Mouse (Mus musculus) inflammation-experienced regulatory T-cells, adult 6 months (primary cell): ENCODE measurements around the gene Metap2. TPM values are rescaled to one million over a fixed set of nuclear protein-coding genes. Genes with fewer than 3 reads are reported as not detected.
"Not testable (repeated sequence)": the region's sequence is repeated elsewhere in the genome, so short reads cannot be mapped to it uniquely, and the experiment has no call there.

Source experiments
- ATAC-seq: one replicate; pipeline ENCODE4 v1.8.0; 2017
- polyA plus RNA-seq, 3 experiments: library from polyadenylated mRNA; unstranded; fragments of 100-300 nt; shearing (Covaris generic); gene quantifications; one replicate each; pipeline ENCODE4 v1.2.1; 2017

Metap2 gene
- polyA plus RNA-seq, 3 experiments from 2014 or later: 177 to 252 (median 239) TPM

DNA sequence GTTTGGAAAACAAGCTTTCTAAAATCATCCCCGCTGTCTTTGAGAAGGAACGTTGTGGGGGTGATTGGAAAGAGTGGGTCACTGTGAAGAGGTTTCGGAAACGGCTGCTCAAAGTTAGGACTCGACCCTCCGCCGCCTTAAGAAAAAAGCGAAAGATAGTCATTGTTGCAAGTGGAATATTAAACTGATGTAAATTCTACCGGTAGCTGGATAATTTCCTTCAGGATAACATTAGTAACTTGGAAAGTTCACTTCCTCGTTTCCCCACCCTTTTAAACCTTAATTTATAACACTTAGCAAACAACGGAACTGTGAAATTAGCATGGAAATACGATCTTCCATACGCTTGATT lies 62.5 kb downstream of the Metap2 start:
- ATAC-seq: peak; percentile 11

DNA sequence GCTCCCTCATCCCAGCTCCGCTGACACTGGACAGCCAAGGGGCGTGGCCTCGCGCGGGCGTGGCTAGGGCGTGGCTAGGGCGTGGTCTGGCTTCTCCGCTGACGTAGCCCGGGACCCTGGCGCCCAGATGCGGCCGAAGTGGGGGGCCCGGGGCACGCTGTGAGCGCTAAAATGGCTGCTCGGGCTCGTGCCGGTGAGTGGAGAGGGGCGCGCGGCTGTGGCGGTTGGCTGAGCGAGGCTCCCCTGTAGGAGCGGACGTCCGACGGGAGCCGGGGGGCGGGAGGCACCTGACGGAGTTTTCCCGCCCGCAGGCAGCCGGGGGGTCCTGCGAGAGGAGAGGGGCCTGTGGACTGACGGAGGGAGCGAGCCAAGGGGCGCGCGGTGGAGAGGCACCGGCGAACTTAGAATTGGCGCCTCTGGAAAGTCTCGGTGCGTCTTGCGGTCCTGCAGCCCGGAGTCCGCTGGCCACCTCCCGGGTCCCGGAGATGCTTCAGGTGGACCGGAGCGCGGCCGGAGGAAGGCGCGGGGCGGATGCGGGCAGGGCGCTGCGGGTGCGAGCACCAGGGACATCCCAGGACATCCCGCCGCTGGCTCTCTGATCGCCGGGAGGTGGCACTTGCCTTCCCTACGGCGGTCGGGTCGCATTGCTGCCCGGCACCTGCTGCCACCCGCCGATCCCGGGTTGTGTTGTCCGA lies 63.0 kb downstream of the Metap2 start:
- ATAC-seq: peak; percentile 59

DNA sequence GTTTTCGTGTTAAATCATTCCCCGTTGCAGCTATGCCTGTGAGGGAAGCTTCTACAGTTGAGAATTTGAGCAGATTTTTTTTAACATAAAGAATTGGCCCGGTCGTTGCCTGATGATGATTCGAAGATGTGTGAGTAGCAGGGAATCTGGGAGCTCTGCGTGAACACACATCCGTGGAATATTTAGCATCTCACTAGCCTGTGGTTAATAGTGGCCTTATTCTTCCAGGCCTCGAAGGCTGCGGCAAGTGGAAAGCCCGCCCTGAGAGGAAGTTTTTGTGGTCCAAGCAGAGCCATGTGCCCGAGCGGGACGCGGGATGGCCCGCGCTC lies 63.6 kb downstream of the Metap2 start:
- ATAC-seq: no peak

DNA sequence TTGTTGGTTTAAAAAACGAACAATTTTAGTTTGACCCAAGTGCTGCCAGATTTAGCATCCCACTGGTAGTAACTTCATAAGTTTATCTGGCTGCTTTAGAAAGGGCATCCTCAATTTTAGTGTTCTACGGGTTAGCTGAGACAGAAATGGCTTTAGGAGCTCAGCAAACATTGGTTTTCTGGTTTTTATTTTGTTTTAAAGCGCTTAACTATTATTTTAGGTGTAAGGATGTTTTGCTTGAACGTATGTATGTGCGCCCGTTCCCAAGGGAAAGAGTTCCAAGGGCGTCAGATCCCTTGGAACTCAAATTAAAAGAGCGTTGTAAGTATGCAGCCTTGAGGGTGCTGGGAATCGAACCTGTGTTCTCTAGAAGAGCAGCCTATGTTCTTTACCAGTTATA lies 64.1 kb downstream of the Metap2 start:
- no peak for ATAC-seq

DNA sequence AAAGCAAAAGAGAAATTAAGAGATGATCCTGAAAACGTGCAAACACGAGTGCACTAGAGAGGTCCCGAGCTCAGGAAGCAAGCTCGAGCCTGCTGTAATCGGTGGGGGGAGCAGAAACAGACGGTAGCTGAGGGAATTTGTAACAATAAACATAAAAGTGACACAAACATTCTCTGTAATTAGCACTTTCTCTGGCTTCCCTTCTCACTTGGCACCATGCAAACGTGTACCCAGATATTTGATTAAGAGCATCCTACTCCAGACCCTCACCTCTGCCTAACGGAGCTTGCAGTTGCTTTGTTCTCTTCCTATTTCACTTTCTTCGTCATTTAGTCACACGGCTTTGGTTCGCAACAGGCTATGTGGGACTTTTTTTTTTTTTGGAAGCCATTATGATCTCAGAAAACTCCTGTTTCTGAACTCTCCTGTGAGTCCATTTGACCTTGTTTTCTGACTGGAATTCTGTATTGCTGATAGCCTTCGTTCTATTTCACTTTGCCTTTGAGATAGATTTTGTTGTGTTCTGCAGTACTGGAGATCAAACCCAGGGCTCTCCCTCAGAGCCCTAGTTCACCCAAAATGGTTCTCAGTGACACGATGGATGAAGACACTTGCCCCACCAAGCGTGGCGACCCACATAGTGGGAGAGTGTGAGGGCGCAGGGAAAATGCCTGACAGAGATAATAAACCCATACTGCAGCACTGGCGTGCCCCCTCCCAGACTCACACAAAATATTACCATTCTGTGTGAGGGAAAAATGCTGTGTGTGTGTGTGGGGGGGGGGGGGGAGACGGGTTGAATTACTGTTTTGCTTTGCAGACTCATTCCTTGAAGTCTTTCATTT lies 64.9 kb downstream of the Metap2 start:
- no peak for ATAC-seq

DNA sequence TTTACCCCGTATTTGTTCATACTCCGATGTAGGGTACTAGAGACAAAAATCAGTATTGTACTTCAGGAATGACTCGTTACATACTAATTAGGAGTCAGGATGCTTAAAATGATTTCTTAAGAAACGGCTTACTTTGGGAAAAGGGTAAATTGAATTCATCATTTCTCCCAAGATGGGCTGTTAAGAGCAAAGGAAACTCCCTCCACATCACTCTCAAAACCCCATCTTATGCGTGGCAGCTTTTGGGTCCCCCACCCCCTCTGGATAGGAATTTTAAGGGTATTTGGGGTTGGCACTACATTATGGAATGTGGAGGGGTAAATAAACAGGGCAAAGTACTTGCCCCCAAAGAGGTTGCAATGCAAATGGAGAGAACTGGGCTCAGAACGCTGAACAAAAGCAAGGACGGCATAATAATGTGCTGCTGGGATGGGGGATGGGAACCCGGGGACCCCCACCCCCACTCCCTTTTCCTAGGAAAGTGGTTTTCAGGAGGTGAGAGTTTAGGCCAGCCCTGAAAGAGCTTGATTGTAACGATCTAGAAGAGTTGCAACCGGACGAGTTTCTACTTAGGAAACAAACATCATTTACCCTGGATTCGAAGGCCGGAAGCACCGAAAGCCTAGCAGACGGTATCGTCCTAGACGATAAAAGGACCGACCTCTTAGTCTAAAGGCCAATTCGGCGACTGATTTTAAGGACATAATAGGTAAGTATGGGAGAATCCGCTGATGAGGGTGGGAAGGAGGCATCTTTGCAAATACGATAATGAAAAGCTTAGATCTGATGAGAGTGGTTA lies 65.8 kb downstream of the Metap2 start, which contains the start of gene Usp44:
TSS of gene Usp44 (plus strand) at position 625 of the 799 bp plus-strand sequence.
- ATAC-seq: no peak

DNA sequence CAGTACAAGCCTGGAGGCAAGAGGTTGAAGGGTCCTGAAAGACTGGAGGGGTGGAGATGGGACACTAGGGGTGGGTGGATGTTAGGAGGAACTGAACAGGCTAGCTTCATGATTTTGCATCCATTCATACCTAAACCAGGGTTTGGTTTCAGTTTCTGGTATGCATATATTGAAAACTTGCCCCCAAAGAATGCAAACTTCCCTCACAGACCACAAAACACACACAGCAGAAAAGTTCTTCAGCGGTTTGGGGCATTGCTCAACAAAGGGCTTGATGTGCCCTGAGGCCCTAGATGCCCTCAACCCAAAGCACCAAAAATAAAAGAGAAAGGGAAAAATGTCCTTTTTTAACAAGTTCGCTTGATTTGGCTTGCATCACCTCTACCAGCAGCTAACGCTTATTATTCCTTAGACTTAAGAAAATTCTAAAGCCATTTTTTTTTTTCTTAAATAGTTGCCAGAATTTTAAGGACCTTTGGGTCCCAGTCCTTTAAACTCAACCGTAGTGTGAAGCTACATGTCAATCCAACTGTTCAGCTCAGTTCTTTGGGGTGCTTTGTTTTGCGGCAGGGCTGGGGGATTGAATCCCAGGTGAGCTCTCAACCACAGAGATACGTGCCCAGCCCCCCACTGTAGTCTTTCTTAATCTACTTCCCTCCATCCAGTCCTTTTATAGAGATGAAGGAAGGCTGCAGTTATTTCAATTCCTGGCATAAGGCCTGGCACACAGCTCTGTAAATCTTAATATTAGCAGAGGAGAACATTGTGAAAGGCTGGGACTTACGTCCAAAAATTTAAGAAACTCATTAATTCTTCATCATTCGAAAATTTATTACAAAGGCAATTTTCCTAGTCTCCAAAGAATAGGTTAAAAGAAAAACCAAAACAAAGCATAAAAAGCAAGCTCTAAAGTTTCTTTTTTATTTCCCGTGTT lies 66.7 kb downstream of the Metap2 start:
- ATAC-seq: no peak

DNA sequence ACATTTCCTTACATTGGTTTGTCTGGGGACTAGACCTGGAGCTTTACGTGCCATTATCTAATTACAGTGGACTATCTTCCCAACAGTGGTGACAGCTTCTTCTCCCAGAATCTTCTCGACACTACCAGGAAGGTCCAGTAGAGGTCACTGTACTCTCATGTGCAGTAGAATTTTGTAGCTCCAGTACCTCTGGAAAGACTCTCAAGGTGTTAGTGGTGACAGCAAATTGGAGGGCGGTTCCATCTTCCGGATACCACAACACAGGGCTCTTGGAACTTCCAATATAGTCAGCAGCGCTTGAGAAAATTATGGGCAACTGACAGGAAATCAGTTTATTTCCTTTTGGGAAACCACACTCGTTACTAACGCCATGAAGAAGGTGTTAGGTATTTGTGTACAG lies 78.2 kb downstream of the Metap2 start:
- ATAC-seq: peak; percentile 68

DNA sequence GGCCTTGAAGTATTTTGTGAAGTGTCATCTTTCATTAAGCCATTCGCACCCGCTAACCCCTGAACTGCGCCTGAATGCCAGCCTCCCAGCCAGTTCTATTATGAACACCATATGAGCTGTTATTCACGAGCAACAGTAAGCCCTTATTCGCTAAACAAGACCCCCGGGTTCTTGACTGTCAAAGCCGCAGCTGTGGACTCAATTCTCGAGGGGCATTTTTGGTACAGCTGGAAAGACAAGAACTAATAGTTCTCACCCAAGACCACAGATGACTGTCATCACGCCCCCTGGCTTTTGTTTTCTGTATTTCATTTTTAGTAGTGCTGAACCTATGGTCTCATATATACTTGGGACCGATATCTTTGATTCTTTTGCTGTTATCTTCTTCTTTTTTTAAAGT lies 83.1 kb downstream of the Metap2 start:
- no peak for ATAC-seq

DNA sequence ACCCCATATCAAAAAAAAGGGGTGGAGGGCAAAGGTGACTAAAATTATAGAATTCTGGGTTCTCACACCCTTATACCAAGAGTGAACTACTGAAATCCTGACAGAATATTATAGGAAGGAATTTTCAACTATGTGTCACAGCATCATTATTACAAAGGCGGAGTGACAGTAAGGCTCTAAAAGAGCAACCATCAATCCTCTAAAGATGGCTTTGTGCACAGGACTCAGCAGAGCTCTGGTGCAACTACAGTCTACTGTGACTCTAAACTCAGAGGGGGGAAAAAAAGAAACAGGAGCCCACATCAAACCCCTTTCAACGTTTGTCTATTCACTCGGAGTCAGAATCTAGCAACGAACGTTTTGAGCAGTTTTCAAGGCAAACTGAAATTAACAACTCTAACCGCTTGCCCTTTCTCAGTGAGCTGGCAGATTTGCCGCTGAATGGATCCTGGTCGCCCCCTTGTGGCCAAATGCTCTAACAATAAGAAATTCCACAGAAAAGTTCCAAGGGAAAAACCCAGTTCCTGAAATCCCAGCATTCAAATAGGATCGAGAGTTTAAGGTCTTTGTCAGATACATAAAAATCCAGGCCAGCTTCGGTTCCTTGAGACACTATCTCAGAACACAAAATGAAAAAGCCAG lies 84.0 kb downstream of the Metap2 start:
- peak; percentile 25 for ATAC-seq

DNA sequence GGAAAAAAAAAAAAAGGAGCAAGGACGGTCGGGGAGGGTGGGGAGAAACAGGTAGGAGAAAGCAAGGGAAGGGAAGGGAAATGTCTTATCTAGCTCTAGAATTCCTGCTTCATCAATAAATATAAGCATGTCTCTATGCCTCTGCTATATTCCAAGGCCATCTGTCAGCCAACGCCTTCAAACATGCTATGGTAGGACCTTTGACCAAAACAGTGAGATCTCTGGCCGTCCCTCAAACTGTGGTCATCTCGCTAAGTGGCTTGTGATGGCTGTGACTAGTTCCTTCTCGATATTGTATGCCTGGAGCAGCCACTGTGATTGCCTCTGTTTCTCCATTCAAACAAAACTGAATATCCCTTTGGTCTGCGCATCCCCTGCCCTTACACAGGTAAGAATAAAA lies 84.8 kb downstream of the Metap2 start:
- ATAC-seq: no peak

DNA sequence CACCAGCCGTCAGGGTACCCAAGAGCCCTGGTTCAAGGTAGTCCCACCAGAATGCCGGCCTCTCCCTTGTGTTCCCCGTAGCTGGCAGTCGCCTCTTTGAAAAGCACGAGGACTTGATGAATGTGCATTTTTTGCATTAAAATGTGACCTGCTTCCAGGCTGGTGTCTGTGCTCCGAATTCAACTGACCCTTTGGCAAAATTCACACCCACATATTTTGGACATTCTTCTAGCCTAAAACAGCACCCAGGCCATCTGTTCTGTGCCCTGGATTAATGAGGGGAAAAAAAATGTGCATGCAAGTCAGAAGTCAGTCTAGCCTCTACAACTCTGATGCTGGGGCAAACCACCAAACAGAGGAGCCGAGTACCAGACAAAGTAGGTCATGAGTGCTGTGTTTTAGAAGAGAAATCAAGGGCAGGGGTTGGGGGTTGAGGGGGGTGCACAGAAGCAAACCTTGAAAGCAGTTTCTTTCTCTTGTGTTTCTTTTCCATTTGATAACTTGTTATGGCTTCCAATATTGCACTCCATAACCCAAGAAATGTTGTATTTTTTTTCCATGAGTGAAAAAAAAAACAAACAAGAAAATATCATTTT lies 86.2 kb downstream of the Metap2 start:
- ATAC-seq: no peak

DNA sequence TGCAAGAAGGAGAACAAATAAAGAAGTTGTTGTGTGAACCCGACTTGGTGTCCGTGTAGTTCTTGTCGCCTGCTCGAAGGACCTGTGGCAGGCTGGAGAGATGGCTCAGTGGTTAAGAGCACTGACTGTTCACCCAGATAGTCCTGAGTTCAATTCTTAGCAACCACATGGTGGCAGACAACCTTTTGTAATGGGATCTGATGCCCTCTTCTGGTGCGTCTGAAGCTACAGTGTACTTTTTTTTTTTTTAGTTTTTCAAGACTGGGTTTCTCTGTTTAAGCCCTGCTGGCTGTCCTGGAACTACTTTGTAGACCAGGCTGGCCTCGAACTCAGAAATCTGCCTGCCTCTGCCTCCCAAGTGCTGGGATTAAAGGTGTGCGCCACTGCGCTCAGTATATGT lies 87.5 kb downstream of the Metap2 start:
- ATAC-seq: not testable (repeated sequence)

Other genes starting within 250 kb of the Metap2 start
- gene Usp44, start 65.5 kb downstream of the Metap2 start, polyA plus RNA-seq: under 1 TPM; 0.24 to 0.65 (median 0.31) TPM
- 10 to 100 TPM; 10.3 to 13.7 (median 10.3) TPM for gene Vezt, start 138.7 kb upstream of the Metap2 start, polyA plus RNA-seq
- 1 to 10 TPM in 2 of 3 experiments, under 1 TPM in 1; 0.50 to 1.6 (median 1.5) TPM for gene Fgd6, start 138.9 kb upstream of the Metap2 start, polyA plus RNA-seq